Mouse (Mus musculus): Measurements from ENCODE around the gene Zcchc14.

The Zcchc14 gene

GRCm38 (mm10) chr8:121665329-121665728 is 12.6 kb upstream of the Zcchc14 start:
- no peak for DNase-seq (ENCODE audit: low spot score)

GRCm38 (mm10) chr8:121663101-121663500 is 10.4 kb upstream of the Zcchc14 start:
- DNase-seq (ENCODE audit: low spot score) = no peak

DNA sequence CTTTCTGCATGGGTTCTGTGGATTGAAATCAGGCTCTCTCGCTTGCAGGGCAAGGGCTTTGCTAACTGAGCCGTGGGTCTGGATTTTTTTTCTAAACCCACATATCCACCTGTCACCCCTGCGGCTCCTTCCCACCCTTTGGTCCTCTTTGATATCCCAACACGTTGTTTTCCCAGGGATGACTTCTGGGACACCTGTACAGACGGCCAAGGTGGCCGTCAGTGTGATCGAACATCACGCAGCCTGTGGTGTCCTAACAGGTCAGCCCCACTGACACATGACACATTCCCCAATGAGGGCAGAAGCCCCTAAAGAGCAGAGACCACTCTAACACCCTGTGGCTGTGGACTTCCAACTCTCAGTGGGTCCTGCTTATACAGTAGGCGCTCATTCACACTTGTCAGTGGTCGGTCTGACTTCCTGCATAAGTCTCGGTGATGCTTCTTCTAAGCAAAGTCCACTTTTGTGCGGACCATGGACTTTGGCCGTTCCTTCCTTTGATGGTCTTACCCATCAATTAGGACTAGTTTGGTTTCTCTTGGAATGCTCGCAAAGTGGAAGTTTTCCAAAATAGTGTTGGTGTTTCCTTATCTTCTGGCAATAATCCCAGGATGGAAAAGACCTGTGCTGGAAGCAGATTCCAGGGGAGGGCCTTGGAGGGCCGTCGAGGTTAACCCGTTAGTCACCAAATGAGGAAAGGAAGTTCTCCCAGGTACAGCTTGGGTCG is 9.1 kb upstream of the Zcchc14 start:
- DNase-seq (ENCODE audit: low spot score) = no peak

- no peak for DNase-seq (ENCODE audit: low spot score)
These were observed 7.9 kb upstream of the Zcchc14 start for GRCm38 (mm10) chr8:121660602-121661001.

DNA sequence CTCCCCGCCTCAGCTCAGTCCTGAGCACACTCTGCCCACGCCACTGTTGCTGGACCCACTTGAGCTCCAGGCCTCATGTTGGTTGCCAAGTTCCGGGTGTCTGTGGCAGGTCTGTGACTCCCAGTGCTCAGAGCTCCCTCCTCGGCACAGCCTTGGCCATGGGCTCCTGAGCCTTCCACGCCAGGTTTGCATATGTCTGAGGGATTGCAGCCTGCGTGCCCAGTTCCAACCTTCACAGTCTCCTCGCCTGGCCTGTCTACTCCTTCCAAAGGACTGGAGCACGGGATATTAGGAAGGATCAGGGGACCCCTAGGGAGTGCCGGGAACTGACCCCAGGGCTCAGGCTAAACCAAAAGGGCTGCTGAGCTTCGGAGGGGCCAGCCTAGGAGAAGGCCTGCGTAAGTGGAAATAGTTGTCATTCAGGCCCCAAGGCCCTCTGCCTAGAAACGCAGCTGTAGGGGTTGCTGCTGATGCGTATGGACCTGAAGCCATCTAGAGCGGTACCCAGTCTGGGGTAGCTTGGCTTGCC is 2.3 kb upstream of the Zcchc14 start:
- DNase-seq (ENCODE audit: low spot score) = no peak

GRCm38 (mm10) chr8:121654131-121654530 is 1.4 kb upstream of the Zcchc14 start:
- no peak for DNase-seq (ENCODE audit: low spot score)

- no peak for DNase-seq (ENCODE audit: low spot score)
These were observed 779 bp upstream of the Zcchc14 start for GRCm38 (mm10) chr8:121653340-121654019.

DNA sequence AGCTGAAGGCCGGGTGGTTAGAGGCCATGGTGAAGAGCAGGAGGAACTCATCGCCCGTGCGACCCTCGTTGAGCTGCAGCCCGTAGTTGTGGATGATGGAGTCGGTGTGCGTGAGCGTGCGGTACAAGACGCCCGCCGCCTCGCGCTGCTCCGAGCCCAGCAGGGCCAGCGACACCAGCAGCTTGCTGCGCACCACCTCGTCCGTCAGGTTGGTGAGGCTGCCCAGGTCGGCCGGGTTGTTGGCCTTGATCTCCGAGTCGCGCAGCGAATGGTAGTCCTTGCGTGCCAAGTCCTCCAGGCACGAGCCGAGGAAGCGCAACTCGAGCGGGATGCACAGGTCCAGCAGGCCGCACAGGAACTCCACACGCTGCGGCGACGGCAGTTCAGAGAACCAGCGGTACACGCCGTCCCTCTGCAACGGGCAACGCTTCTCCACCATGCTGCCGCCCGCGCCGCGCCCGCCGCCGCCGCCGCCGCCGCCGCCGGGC is 783 bp downstream of the Zcchc14 start:
- no peak for DNase-seq (ENCODE audit: low spot score)

- DNase-seq (ENCODE audit: low spot score) = no peak
These were observed 1.3 kb downstream of the Zcchc14 start for GRCm38 (mm10) chr8:121651308-121651873.

GRCm38 (mm10) chr8:121650389-121651307 is 2.1 kb downstream of the Zcchc14 start:
- no peak for DNase-seq (ENCODE audit: low spot score)

DNA sequence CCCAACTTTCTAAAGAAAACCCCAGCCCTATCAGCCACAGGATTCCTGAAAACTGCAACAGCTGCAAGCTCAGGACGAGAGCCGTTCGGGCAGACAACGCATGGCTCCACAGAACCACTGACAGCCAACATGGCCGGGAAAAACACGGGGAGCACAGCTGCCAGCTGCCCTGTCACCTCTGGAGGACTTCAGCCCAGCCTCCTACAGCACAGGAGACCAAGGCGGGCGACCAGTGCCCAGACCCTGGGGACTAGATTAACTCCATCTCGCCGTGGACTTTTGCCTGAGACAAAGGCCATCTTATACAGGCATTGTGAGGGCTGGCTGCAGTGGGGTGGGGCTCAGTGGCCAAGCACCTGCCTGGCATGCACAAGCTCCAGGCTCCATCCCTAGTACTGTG is 2.8 kb downstream of the Zcchc14 start:
- DNase-seq (ENCODE audit: low spot score) = no peak

DNA sequence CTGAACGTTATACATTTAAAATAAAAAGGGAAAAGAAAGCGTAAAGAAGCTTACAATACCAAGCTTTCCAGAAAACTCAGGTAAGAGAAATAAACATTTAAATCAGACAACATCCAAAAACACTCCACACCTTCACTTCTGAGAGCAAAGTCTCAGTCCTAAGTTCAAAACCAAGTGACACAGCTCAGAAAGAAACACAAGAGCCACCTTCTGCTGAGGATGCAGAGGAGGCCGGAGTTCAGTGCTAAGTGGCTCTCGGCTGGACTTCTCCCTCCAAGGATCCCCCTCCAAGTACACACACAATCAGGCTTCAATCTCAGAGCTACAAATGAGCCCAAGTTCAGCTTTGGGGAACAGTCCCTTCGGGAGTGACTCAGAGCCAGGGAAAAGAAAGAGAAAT is 3.3 kb downstream of the Zcchc14 start:
- DNase-seq (ENCODE audit: low spot score) = no peak

DNA sequence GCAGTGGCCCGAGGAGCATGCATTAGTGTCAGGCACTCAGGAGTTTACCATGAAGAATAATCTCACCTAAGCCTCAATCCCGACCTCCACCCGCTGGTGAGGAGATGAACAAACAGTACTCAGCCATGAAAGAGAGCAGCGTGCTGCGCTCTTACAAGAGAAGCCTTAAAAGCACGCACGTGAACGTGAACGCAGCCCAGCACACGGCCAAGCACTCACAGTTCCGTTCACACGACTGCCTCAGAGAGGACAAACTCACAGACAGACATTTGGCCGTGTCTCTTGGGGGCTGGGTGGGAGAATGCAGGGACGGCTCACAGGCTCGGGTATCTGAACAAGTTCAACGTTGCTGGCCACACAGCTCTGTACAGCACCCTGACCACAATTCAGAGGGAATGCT is 4.2 kb downstream of the Zcchc14 start:
- DNase-seq (ENCODE audit: low spot score) = no peak

DNA sequence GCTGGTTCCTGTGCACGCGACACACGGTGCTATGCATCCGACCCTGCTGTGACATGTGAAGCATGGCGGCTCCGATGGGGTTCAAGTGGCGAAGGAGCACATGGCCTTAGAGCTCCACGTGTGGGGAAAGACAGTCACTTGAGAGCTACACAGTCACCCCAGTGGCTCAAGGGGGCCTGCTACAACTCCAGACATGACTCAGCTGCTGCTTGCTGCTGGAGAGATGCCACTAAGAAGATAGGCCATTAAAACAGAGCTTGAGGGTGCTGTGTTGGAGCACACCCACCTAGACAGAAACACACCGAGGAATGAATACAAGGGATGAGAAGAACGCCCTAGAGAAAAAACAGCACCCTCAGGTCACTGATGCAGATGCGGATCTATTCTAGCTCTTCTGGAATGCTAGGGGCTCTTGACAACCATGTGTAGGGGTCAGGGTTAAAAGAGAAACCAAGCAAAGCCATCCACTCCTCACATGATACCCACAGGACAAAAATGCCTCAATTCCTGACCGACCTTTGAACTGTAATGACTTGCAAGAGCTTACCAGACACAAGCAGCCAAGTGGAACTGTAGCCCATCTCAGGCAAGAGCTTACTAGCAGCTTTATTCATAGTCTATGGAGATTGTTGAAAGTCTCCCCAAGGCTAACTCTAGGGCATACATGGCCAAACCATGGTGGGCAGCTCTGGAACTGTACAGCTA is 5.0 kb downstream of the Zcchc14 start:
- no peak for DNase-seq (ENCODE audit: low spot score)

- DNase-seq (ENCODE audit: low spot score) = no peak
These were observed 9.3 kb downstream of the Zcchc14 start for GRCm38 (mm10) chr8:121643384-121643783.

GRCm38 (mm10) chr8:121642804-121643203 is 9.9 kb downstream of the Zcchc14 start:
- DNase-seq (ENCODE audit: low spot score) = no peak

- no peak for DNase-seq (ENCODE audit: low spot score)
These were observed 16.5 kb downstream of the Zcchc14 start for GRCm38 (mm10) chr8:121636180-121636579.

DNA sequence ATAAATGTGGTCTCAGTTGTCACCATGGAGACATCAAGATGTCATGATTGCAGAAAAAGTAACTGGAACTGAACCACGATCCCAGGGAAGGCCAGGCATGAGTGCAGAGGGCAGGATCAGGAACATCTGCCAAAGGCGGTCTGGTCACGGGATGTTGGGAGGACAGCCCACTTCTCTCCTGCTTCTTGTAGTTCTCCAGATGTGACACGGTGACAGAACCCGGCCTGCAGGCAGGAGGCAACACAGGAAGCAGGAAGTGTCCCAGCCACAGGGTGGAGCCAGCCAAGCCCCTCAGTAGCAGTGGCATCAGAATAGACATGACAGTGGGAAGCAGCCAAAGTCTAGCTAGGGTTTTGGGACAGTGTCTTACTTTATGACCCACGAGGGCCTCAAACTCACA is 17.2 kb downstream of the Zcchc14 start:
- DNase-seq (ENCODE audit: low spot score) = no peak

DNA sequence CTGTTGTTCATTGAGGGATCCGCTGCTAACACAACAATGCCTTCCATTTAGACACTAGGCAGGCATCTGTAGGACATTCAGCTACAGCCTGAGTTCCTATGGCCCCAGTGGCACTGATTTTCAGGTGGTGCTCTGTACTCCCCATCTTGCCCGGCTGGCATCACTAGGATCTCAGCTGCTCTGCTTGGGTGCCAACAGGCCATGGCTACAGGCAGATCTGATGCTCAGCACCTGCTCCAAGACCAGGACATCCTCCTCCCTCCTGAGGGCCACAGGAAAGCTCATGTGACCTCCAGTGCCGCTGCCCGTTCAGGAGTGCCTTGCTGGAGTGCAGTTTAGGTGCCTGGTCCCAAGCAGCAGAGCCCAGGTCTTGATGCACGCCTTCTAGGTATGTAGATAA is 20.3 kb downstream of the Zcchc14 start:
- DNase-seq (ENCODE audit: low spot score) = no peak

DNA sequence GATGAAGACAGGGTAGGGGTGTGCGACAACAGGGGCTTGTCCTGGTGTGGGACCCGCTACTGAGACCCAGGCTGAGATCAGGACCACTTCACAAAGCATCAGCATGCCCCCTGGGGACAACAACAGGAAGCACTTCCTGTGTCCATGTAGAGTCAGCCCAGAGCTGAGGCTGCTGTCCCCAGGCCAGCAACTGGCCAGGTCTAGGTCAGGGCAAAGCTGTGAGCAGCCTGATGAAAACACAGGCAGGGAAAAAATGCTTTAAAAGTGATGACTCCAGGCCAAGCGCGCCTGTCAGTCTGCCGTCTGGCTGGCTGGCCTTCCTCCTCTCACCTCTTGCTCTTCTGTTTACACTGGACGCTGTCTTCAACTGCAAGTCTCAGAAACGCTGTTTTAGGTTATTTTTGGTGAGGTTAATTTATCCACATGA is 21.0 kb downstream of the Zcchc14 start:
- DNase-seq (ENCODE audit: low spot score) = no peak

DNA sequence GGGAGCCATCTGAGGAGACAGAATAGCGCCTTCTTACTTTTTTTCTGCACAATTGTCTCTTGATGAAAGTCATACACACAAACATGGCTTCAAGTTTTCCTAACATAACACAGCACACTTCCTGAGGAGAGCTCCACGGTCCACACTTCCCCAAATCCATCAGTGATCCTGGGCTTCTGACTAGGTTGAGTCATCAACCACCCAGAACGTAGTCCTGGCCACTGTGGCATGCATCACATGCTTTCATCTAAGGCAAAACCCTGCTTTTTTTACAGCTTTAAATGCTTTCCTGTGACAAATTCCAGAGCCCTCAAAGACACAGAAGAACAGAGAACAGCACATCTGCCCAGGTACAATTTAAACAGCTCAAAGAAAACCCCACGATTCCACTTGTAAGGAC is 24.0 kb downstream of the Zcchc14 start:
- DNase-seq (ENCODE audit: low spot score) = no peak

Measured in spleen, adult 12 weeks (tissue).